Mouse (Mus musculus) heart, embryonic 13.5 days (tissue): ENCODE results near the gene Olfr148. TPM values are rescaled to one million over a fixed set of nuclear protein-coding genes. Genes with fewer than 3 reads are reported as not detected.

Experiments
- ATAC-seq: fragments of 200-750 bp; cut with Nextera tagmentation; 2 replicates; pipeline ENCODE4 v1.8.0; 2017; ENCODE audit warnings: moderate TSS enrichment; ENCODE audit not compliant: insufficient number of reproducible peaks, low FRiP score, low TSS enrichment; ENCODE audit errors: extremely low read depth
- H3K27ac ChIP-seq: fragments of 300-500 bp; sonication (generic); replicated peaks from 2 replicates; pipeline ENCODE4 v1.5.1; 2015; ENCODE audit warnings: moderate library complexity, mild to moderate bottlenecking, inconsistent platforms
- H3K27me3 ChIP-seq: fragments of 300-500 bp; sonication (generic); replicated peaks from 2 replicates; pipeline ENCODE4 v1.6.1; 2015; ENCODE audit warnings: mild to moderate bottlenecking, inconsistent platforms
- H3K36me3 ChIP-seq: fragments of 300-500 bp; sonication (generic); 2 replicates; pipeline ENCODE4 v1.6.1; 2015; ENCODE audit warnings: mild to moderate bottlenecking, inconsistent platforms
- H3K4me1 ChIP-seq: fragments of 300-500 bp; sonication (generic); 2 replicates; pipeline ENCODE4 v1.6.1; 2015; ENCODE audit warnings: inconsistent platforms
- H3K4me2 ChIP-seq: fragments of 300-500 bp; sonication (generic); 2 replicates; pipeline ENCODE4 v1.6.1; 2015; ENCODE audit warnings: inconsistent platforms, mild to moderate bottlenecking, moderate library complexity
- H3K4me3 ChIP-seq: fragments of 300-500 bp; sonication (generic); 2 replicates; pipeline ENCODE4 v1.5.1; 2015; ENCODE audit warnings: moderate library complexity, mild to moderate bottlenecking, inconsistent platforms
- H3K9ac ChIP-seq: fragments of 300-500 bp; sonication (generic); 2 replicates; pipeline ENCODE4 v1.6.1; 2015; ENCODE audit warnings: inconsistent platforms, mild to moderate bottlenecking, moderate library complexity
- H3K9me3 ChIP-seq: fragments of 300-500 bp; sonication (generic); 2 replicates; pipeline ENCODE4 v1.6.1; 2016; ENCODE audit warnings: inconsistent platforms
- WGBS: fragments of 180-500 bp; shearing (Covaris S2); methylation state at CpG from one replicate; pipeline ENCODE4 v1.1.7; 2015; ENCODE audit warnings: mixed read lengths; 5-methylcytosine and 5-hydroxymethylcytosine counted together
- polyA plus RNA-seq: library from polyadenylated mRNA; unstranded; fragments of >200 nt; fragmentation: Nextera tagmentation; extraction: Ambion mirVana; gene quantifications from 2 replicates; pipeline ENCODE4 v1.2.1, GENCODE M21; 2015

Gene Olfr148
- polyA plus RNA-seq, 1 experiment from 2014 or later, result not detected

GRCm38 (mm10) chr9:39629069-39629468 lies 18.6 kb downstream of the Olfr148 start:
- 74% methylated on average over 2 of the region's 2 CpGs for WGBS
- ATAC-seq, result no peak
- Histone ChIP-seq H3K4me1 (no peaks in the 10 kb centered on the region), H3K27ac (no peak overlapping the region), H3K27me3 (no peaks in the 10 kb centered on the region), H3K9ac (no peak overlapping the region), H3K4me3 (no peak overlapping the region), H3K9me3 (no peaks in the 10 kb centered on the region), H3K36me3 (no peaks in the 10 kb centered on the region), H3K4me2 (no peak overlapping the region)

GRCm38 (mm10) chr9:39633913-39634594 lies 23.6 kb downstream of the Olfr148 start:
- WGBS, result 29% methylated on average over 4 of the region's 4 CpGs
- no peak for ATAC-seq
- H3K36me3 ChIP-seq, result no peaks in the 10 kb centered on the region

GRCm38 (mm10) chr9:39644785-39645184 lies 34.3 kb downstream of the Olfr148 start, which contains the start of gene Olfr961:
Olfr961 (plus strand) TSS chr9:39645085.
- H3K4me3 ChIP-seq, result no peak within 1 kb of the TSS
- H3K9me3 ChIP-seq, result no peaks in the 10 kb centered on the region
- H3K4me1 ChIP-seq, result no peaks in the 10 kb centered on the region
- no peaks in the 10 kb centered on the region for H3K36me3 ChIP-seq
- H3K4me2 ChIP-seq, result no peak within 1 kb of the TSS
- no peak for ATAC-seq
- no peaks in the 10 kb centered on the region for H3K27me3 ChIP-seq
- H3K27ac ChIP-seq, result no peak within 1 kb of the TSS
- H3K9ac ChIP-seq, result no peak within 1 kb of the TSS

More at GRCm38 (mm10) chr9:39633913-39634594, 23.6 kb downstream of the Olfr148 start:
- H3K9me3 ChIP-seq, result no peaks in the 10 kb centered on the region
- H3K9ac ChIP-seq, result no peak overlapping the region
- H3K27me3 ChIP-seq, result no peaks in the 10 kb centered on the region
- H3K27ac ChIP-seq, result no peak overlapping the region
- H3K4me3 ChIP-seq, result no peak overlapping the region
- H3K4me1 ChIP-seq, result no peaks in the 10 kb centered on the region
- no peak overlapping the region for H3K4me2 ChIP-seq

- no peak for ATAC-seq
- Histone ChIP-seq H3K9ac (no peak overlapping the region), H3K4me2 (no peak overlapping the region), H3K27ac (no peak overlapping the region), H3K27me3 (no peaks in the 10 kb centered on the region), H3K4me3 (no peak overlapping the region), H3K4me1 (no peaks in the 10 kb centered on the region), H3K36me3 (no peaks in the 10 kb centered on the region), H3K9me3 (no peaks in the 10 kb centered on the region)
- 72% methylated on average over 4 of the region's 4 CpGs for WGBS
These were observed 36.9 kb downstream of the Olfr148 start for GRCm38 (mm10) chr9:39647382-39647781.

- ATAC-seq, result no peak
- H3K9ac ChIP-seq, result no peak overlapping the region
- WGBS, result 59% methylated on average over 6 of the region's 6 CpGs
- H3K4me1 ChIP-seq, result no peaks in the 10 kb centered on the region
- H3K36me3 ChIP-seq, result no peaks in the 10 kb centered on the region
- no peaks in the 10 kb centered on the region for H3K9me3 ChIP-seq
- no peak overlapping the region for H3K4me3 ChIP-seq
- H3K27ac ChIP-seq, result no peak overlapping the region
- no peaks in the 10 kb centered on the region for H3K27me3 ChIP-seq
- H3K4me2 ChIP-seq, result no peak overlapping the region
These were observed 44.4 kb downstream of the Olfr148 start for GRCm38 (mm10) chr9:39654756-39655396.

Other genes with a start within 250 kb of the Olfr148 start
- not detected in 2 replicates for gene Olfr951, start 223.2 kb upstream of the Olfr148 start, polyA plus RNA-seq
- gene Olfr952, start 183.5 kb upstream of the Olfr148 start, polyA plus RNA-seq, result not detected in 2 replicates
- gene Olfr954, start 154.0 kb upstream of the Olfr148 start, polyA plus RNA-seq, result not detected in 2 replicates
- gene Olfr955, start 138.7 kb upstream of the Olfr148 start, polyA plus RNA-seq, result not detected in 2 replicates
- not detected in 2 replicates for gene Olfr44, start 116.7 kb upstream of the Olfr148 start, polyA plus RNA-seq
- gene Olfr957, start 94.8 kb upstream of the Olfr148 start, polyA plus RNA-seq, result not detected in 2 replicates
- gene Olfr958, start 56.6 kb upstream of the Olfr148 start, polyA plus RNA-seq, result not detected in 2 replicates
- not detected in 2 replicates for gene Olfr959, start 35.1 kb upstream of the Olfr148 start, polyA plus RNA-seq
- 10.3 and 10.8 TPM in 2 replicates for gene AW551984, start 6.3 kb upstream of the Olfr148 start, polyA plus RNA-seq
- gene Olfr960, start 10.7 kb downstream of the Olfr148 start, polyA plus RNA-seq, result not detected in 2 replicates
- not detected in 2 replicates for gene Olfr961, start 34.4 kb downstream of the Olfr148 start, polyA plus RNA-seq
- not detected in 2 replicates for gene Olfr963, start 56.5 kb downstream of the Olfr148 start, polyA plus RNA-seq
- gene Olfr149, start 96.5 kb downstream of the Olfr148 start, polyA plus RNA-seq, result not detected in 2 replicates
- not detected in 2 replicates for gene Olfr965, start 100.7 kb downstream of the Olfr148 start, polyA plus RNA-seq
- not detected in 2 replicates for gene Olfr150, start 120.3 kb downstream of the Olfr148 start, polyA plus RNA-seq
- not detected in 2 replicates for gene Olfr967, start 135.6 kb downstream of the Olfr148 start, polyA plus RNA-seq
- gene Olfr968, start 172.6 kb downstream of the Olfr148 start, polyA plus RNA-seq, result not detected in 2 replicates
- gene Olfr969, start 180.3 kb downstream of the Olfr148 start, polyA plus RNA-seq, result not detected in 2 replicates
- not detected in 2 replicates for gene Olfr970, start 198.2 kb downstream of the Olfr148 start, polyA plus RNA-seq
- gene Olfr971, start 226.2 kb downstream of the Olfr148 start, polyA plus RNA-seq, result not detected in 2 replicates